Mouse (Mus musculus) kidney, adult 9 months (tissue): ENCODE data around the gene Hmmr.

Experiments used
- DNase-seq: peaks from one replicate; pipeline ENCODE4 v3.0.0; 2022

The Hmmr gene

GRCm38 (mm10) chr11:40694311-40695087 is 38.7 kb downstream of the Hmmr start:
- peak; percentile 89 for DNase-seq

GRCm38 (mm10) chr11:40693366-40693951 is 39.8 kb downstream of the Hmmr start:
- DNase-seq, result peak; percentile 97

GRCm38 (mm10) chr11:40692511-40693365 is 40.5 kb downstream of the Hmmr start:
- DNase-seq, result peak; percentile 96

GRCm38 (mm10) chr11:40692101-40692509 is 41.1 kb downstream of the Hmmr start:
- no peak for DNase-seq

GRCm38 (mm10) chr11:40690444-40691127 is 42.6 kb downstream of the Hmmr start:
- DNase-seq, result peak; percentile 11

GRCm38 (mm10) chr11:40683295-40683694 is 49.9 kb downstream of the Hmmr start:
- DNase-seq, result no peak

GRCm38 (mm10) chr11:40682456-40682855 is 50.8 kb downstream of the Hmmr start:
- no peak for DNase-seq

GRCm38 (mm10) chr11:40677169-40677568 is 56.1 kb downstream of the Hmmr start:
- peak; percentile 44 for DNase-seq

GRCm38 (mm10) chr11:40675014-40675730 is 58.0 kb downstream of the Hmmr start:
- no peak for DNase-seq
